Mouse (Mus musculus): ENCODE results near the gene Apoa4. TPM values are rescaled to one million over a fixed set of nuclear protein-coding genes. Genes with fewer than 3 reads are reported as not detected.

The Apoa4 gene
- polyA plus RNA-seq, 1 experiment from 2014 or later = 1.1 TPM

Other genes starting within 250 kb of the Apoa4 start
- 277 and 295 TPM in 2 replicates for gene Pafah1b2, start 228.0 kb upstream of the Apoa4 start, polyA plus RNA-seq (2015; fragmentation: Nextera tagmentation; extraction: Ambion mirVana)
- 4.9 TPM in 2 replicates for gene Sik3, start 227.9 kb upstream of the Apoa4 start, polyA plus RNA-seq (2015; fragmentation: Nextera tagmentation; extraction: Ambion mirVana)
- gene Apoa1, start 12.1 kb upstream of the Apoa4 start, polyA plus RNA-seq (2015; fragmentation: Nextera tagmentation; extraction: Ambion mirVana) = 1.2 and 5.4 TPM in 2 replicates
- not detected in 2 replicates for gene Apoc3, start 5.1 kb upstream of the Apoa4 start, polyA plus RNA-seq (2015; fragmentation: Nextera tagmentation; extraction: Ambion mirVana)
- gene Apoa5, start 27.9 kb downstream of the Apoa4 start, polyA plus RNA-seq (2015; fragmentation: Nextera tagmentation; extraction: Ambion mirVana) = not detected in 2 replicates
- gene Zpr1, start 32.4 kb downstream of the Apoa4 start, polyA plus RNA-seq (2015; fragmentation: Nextera tagmentation; extraction: Ambion mirVana) = 60.7 and 65.2 TPM in 2 replicates
- 19.0 and 21.9 TPM in 2 replicates for gene Bud13, start 42.3 kb downstream of the Apoa4 start, polyA plus RNA-seq (2015; fragmentation: Nextera tagmentation; extraction: Ambion mirVana)
- not detected in 2 replicates for gene 4931429L15Rik, start 79.3 kb downstream of the Apoa4 start, polyA plus RNA-seq (2015; fragmentation: Nextera tagmentation; extraction: Ambion mirVana)